Mouse (Mus musculus) layer of hippocampus, adult 2 months (tissue): ENCODE measurements at regions not wholly inside any gene's neighbourhood (a gene's known extent, or its start where the extent isn't known, plus 50 kb on each side); places are given as distances from the start of the nearest gene placed in this dataset.

ENCODE experiments used
- DNase-seq, 2 experiments: peaks; one replicate each; pipeline ENCODE4 v3.0.0; 2022; ENCODE audit warnings: low spot score in 2 of 2
- H3K27ac ChIP-seq: fragments of 200-600 bp; 2 replicates; pipeline ENCODE4 v1.8.1; 2022
- H3K4me3 ChIP-seq: fragments of 200-600 bp; 2 replicates; pipeline ENCODE4 v1.8.1; 2022; ENCODE audit warnings: mild to moderate bottlenecking
- CTCF ChIP-seq: fragments of 200-600 bp; conservative IDR thresholded peaks from 2 replicates; pipeline ENCODE4 v1.8.1; 2022; ENCODE audit warnings: antibody characterized with exemption, mild to moderate bottlenecking, moderate library complexity

DNA sequence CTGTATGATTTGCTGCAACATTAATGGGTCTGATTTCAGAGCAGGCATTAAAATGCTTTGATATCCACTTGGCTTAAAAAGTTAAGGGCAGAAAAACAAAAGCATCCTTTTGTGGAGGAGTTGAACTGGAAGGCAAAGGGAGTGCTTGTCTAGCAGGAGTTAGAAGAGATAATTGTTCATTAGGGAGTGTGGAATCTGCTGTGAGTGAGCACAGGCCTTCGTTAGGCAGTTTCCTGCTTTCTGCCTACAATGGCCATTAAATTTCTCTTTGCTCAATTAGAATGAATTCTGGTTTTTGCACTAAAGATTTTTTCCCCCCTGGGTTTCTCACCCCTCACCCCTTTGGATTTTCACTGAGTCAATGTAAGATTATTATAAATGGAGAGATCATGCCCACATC lies 192.0 kb upstream of the Fbxo33 start:
- DNase-seq: no peak
- Histone ChIP-seq H3K4me3 (no peak overlapping the region), H3K27ac (no peak overlapping the region)
- no peak for TF ChIP-seq CTCF

DNA sequence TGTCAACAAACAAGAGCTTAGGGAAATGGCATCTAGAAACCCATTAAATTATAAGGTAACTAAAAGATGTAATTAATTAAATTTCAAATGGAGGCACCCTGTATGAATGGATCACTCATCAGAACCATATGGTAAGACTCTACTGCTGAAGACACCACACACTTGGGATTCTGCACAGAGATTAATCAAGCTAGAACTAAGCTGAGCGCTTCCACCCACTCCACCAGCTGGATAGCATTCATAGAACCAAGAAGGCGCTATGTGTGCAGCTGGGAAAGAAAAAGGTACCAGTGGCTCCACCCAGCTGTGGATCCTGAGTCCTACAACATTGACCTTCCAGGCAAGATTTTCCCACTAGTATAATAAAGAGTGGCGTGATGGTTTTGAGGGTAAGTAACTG lies 171.6 kb upstream of the Fbxo33 start:
- TF ChIP-seq CTCF: peak; percentile 25; the same call in 1 of the 2 replicates
- H3K27ac ChIP-seq: no peak overlapping the region
- peak in 1 of 2 experiments; percentile 24 for DNase-seq
- no peak overlapping the region for H3K4me3 ChIP-seq

GRCm38 (mm10) chr12:59382812-59383211 lies 163.3 kb upstream of the Fbxo33 start:
- Histone ChIP-seq H3K27ac (peak overlapping the region; percentile 49), H3K4me3 (peak overlapping the region; percentile 44)
- peak; percentile 94 for TF ChIP-seq CTCF
- DNase-seq: peak; percentile 67 to 73

- DNase-seq: no peak
- no peak for TF ChIP-seq CTCF
These were observed 122.1 kb upstream of the Fbxo33 start for GRCm38 (mm10) chr12:59341586-59341985.

GRCm38 (mm10) chr12:59330753-59331152 lies 111.2 kb upstream of the Fbxo33 start:
- TF ChIP-seq CTCF: no peak
- Histone ChIP-seq H3K4me3 (no peak overlapping the region), H3K27ac (no peak overlapping the region)
- DNase-seq: no peak

More at GRCm38 (mm10) chr12:59341586-59341985, 122.1 kb upstream of the Fbxo33 start:
- Histone ChIP-seq H3K27ac (no peak overlapping the region), H3K4me3 (no peak overlapping the region)

- no peak overlapping the region for H3K4me3 ChIP-seq
- DNase-seq: no peak
- no peak overlapping the region for H3K27ac ChIP-seq
- no peak for TF ChIP-seq CTCF
These were observed 93.2 kb upstream of the Fbxo33 start for GRCm38 (mm10) chr12:59312703-59313102.

GRCm38 (mm10) chr12:59307958-59308357 lies 88.4 kb upstream of the Fbxo33 start:
- DNase-seq: no peak
- Histone ChIP-seq H3K4me3 (no peak overlapping the region), H3K27ac (no peak overlapping the region)
- TF ChIP-seq CTCF: no peak

GRCm38 (mm10) chr12:59304522-59304921 lies 85.0 kb upstream of the Fbxo33 start:
- no peak for TF ChIP-seq CTCF
- Histone ChIP-seq H3K4me3 (no peak overlapping the region), H3K27ac (no peak overlapping the region)
- no peak for DNase-seq
